Mouse (Mus musculus) retina, adult 2 months (tissue): ENCODE results near the gene Serpina9.

Experiments
- DNase-seq: peaks from one replicate; pipeline ENCODE4 v3.0.0-alpha.2; 2012; ENCODE audit warnings: low read depth, low spot score

Serpina9 gene

DNA sequence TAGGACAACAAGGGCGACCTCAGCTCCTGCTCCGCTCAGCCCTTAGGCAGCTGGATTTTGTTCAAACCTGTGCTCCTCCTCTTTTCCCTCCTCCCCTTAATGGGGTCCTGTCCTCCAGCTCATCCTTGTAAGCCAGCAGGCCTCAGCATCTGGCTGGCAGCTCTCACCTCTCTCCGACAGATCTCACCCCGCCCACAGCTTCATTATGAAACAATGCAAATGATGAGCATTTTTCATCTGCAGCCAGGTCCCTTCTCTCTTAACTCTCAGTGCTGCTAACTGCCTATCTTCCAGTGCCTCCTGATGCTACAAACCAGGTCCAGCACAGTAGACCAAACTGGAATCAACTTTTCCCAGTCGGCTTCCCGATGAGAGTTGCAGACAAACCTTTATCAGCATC, at the start of gene Serpina9:
Gene Serpina9 (minus strand): TSS at position 136 of the 400 bp plus-strand sequence.
- no peak for DNase-seq

DNA sequence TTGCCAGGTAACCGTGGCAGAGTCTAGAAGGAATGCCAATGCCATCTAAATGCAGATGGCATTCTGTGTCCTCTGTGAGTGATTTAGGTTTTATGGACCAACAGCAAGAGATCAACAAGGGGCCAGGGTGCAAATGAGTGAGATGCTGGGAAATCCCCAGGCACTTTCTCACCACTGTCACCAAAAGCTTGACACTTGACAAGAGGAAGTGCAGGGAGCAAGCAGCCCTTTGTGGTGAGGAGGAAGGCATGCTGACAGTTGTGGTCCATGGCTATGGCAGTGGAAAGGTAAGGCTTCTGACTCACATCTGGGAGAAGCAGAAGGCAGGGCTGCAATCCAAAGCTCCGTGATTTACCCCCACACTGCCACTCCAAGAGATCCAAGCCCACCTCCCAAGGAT, 48.3 kb upstream of the Serpina9 start:
- no peak for DNase-seq

DNA sequence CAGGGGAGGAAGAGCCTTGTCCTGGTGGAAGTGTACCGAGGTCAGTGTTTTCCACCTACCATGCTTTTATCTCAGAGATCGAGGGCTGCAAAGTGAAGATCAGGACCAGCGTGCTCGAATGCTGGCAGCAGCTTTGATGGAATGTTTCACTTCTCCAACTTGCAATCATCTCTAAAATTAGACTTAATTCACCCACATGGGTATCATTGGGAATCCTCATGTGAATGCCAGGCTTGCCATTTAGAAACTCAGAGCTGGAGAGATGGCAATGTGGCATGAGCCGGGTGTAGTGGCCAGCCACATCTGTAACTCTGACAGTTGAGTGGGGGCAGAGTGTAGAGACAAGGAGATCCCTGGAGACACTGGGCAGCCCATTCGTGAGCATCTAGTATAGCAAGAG, 46.6 kb upstream of the Serpina9 start:
- no peak for DNase-seq

DNA sequence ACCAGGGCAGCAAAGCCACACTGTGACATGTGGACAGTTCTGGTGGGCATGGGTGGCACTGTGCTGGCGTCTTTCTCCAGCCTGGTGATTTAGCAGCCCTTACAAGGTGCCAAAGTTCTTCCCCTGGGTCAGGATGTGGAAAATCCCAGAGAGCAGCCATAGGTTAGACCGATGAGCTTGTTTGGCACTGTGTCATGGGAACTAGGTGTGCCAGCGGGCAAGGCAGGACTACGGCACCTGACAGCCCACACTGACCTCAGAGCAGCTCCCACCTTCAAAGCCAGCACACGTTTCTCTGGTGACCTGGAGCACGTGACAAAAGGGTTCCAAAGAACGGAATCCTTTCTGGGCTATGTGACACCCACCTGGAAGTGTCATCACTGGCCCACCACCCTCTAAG, 44.0 kb upstream of the Serpina9 start:
- DNase-seq, result no peak

DNA sequence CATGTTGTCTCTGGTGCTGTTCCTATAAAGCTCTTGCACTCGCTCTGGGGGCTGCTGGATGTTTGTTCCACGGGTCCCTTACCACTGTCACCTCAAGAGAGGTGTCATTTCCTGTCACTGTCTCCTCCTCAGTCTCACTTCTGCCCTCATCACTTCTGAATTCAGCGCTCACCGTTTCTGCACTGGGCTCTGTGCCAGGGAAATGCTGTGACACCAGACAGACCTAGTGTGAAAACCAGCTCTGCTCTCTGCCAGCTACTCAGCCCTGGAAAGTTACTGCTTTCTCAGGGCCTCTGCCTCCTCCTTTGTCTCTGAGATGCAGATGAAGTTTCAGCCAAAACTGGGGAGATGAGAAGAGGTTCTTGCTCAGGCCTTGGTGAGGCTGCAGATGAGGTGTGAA, 43.5 kb upstream of the Serpina9 start:
- DNase-seq, result no peak

DNA sequence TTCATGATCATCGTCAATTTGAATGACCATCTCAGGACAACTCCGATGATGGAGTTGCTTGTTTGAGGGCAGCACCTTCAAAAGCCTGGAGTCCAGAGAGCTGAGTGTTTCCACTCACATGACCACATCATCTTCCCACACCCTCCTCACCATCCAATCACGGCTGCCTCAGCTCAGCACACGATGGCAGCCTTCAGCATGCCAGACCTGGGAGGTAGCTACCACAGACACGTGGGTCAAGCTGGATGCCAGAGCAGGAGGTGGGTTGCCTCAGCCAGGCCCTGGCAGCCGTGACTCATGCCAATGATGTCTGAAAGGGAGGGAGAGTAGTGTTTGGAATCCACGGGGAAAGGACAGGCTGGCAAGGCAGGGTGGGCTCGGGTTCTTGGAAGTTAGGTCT, 42.2 kb upstream of the Serpina9 start:
- no peak for DNase-seq

DNA sequence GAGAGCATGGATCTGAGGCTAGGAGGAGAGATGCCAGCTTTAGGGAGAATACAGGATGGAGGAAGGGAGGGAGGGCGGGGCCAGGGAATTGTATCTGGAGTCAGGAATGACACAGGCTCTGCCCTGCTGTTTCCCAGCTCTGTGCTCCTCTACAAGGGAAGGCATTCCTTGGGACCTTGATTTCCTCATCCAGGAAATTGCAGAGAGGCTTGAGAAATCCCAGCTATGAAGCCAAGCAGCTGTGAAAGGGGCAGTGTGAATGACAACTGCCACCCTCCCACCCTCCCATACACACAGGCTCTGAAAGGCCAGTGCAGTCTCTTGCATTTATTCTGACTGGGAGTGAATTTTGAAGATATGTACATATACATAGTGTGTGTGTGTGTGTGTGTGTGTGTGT, 40.4 kb upstream of the Serpina9 start:
- DNase-seq, result no peak

DNA sequence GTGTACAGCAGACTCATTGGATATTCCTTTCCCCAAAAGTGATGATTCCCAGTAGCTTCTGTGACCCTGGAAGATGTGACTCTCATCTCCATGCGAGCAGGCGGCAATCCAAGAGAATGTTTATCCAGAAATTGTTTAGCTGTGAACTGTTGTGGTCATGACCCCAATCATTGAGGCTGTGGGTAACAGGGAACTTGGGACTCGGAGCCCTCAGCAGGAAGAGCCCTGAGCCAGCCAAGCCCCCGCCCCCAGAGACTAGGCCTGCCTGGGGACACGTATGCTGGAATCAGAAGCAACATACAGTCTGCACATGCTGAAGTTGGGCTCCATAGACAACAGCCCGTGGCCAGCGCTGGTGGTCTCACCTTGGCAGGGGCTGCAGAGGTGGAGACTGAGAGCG, 32.2 kb upstream of the Serpina9 start:
- DNase-seq, result no peak

DNA sequence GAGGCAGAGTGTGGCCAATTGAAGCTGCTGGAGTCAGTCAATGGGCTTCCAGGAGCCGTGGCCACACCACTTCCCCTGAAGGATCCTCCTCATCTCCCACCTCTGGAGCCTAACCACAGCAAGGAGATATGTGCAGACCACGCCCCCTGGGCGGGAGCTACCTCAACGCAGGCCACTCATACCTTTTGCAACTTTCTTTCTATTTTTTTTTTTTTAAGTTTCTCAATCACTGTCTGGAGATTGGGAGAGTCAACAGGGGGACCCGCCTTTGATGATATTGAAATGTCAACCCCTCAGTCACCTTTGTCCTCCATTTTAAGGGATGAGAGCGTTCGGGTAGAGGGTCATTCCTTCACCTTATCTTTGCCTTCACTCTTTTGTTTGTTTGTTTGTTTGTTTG, 30.8 kb upstream of the Serpina9 start, which contains the start of gene Serpina12:
Gene Serpina12 (minus strand): TSS at position 101 of the 400 bp plus-strand sequence.
- DNase-seq, result no peak

DNA sequence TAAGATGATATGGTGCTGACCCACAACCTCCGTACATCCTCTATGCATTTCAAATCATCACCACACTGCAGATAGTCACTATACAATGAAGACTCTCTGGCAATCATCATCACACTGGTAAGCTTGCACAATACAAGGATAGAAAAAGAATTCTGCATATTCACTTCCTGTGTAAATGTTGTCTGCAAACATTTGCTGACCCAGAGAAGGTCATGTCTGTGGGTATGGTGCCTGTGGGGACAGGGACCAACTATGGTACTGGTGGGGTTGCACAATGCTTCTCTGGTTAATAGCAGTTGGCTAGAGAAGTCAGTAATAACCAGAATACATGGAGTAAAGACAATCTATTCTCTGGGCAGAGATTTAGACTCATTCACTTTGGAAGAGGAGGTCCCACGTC, 29.2 kb upstream of the Serpina9 start:
- no peak for DNase-seq

DNA sequence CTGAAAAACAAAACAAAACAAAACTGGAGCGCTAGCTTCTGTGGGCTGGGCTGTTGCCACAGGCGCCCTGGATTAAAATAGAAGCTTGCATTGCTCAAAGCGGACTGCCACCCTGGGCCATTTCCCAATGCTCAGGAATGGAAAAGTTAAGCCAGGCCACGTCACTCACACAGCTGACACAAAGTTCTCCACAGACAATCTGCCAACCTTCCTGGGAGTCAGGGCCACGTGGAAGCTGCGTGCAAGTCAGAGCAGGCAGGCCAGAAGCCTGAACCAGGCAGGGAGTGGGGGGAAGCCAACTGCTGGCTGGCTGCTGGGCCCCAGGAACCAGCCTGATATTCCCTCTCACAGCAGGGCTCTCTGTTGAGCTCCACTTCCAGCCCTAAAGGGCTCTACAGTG, 27.8 kb upstream of the Serpina9 start:
- no peak for DNase-seq

DNA sequence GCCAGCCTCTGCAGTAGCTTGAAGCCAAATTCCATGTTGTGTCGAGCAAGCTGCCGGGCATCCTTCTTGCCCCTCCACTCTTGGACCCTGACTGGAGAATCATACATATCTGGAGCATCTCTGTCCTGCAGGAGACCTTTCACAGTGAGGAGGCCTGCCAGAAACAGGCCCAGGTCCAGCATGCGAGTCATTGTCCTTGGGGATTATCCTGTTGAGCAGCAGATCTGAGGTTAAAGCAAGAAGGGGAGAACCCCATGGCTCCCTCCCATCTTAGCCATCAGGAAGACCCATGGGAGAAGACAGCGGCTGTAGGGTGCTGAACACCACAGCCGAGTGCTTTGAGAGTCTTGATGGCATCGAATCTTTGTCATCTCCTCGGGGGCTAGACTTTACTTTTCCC, 24.6 kb upstream of the Serpina9 start:
- no peak for DNase-seq

DNA sequence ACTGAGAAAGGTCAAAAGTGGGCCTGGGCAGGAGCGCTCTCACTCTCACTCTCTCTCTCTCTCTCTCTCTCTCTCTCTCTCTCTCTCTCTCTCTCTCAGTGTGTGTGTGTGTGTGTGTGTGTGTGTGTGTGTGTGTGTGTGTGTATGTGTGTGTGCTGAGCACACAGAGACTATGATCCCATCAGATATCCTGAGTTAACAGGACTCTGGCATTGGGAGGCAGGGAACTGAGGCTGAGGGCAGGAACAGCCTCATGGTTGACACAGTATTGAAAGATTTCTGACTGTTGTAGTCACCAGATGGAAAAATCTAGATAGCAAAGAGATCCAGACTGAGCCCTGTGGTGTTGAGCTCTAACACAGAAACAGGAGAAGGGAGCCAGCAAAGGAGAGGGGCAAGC, 20.2 kb upstream of the Serpina9 start:
- DNase-seq, result no peak

DNA sequence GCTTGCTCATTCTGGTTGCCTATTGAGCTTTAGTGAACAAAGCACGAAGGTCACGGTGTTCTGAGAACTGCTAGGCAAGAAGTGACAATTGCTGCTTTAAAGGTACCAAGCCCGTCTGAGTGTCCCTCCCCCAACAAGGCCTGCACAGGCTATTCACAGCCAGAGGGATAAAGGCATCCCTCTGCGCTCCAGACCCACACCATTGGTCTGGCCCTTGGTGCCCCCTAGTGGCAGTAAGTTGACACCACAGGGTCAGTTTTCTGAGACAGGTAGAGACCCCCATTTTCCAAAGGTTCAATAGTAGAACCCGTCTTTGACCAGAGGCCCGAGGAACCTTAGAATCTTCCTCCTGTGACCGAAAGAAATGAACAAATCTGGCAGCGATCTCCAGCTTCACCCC, 16.4 kb upstream of the Serpina9 start:
- no peak for DNase-seq

DNA sequence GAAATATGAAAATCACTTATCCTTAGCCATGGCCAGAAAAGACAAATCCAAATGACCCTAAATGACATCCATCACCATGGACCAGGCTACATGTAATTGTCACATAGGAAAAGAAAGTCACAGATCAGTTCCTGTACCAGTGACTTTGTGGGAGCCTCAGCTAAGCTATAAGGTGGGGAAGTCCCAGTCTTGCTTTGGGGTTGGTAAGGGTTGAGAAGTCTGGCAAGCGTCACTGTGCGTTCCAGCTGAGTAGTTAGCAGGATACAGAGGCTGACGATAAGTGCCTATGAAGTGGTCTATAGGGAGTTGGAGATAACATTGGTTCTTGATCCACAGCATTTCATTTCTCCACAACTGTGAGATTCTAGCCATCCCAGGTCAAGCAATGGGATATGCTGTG, 1.7 kb upstream of the Serpina9 start:
- DNase-seq, result no peak

DNA sequence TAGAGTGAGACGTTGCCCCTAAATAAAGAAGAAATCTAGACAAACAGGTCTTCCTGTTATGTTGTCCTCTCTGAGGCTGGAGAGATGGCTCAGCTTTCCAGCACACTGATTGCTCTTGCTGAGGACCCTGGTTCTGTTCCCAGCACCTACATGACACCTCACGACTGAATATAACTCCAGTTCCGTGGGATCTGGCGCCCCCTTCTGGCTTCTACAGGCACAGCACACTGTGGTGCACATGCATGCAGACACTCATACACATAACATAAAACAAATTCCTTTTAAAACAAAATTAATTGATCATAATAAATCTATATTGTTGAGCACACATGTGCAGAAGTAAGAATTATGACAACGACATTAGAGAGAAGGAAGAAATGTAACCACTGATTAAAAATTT, 8.9 kb downstream of the Serpina9 start:
- no peak for DNase-seq

DNA sequence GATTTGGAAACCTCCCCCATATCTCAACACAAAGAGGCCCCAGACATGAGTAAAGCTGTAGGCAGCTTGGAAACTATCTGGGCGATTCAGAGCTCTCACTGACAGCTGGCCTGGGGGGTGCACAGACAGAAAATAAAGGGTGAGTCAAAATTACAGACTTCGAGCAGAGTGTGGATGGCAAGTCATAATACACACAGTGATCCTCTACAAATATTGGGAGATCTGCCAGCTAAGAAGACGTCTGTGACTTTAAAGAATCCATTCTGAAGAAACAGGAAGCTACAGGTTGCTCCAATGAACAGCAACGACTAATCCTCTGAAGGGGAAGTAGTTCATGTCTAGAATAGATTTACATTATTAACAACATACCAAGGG, 10.3 kb downstream of the Serpina9 start:
- DNase-seq, result no peak

DNA sequence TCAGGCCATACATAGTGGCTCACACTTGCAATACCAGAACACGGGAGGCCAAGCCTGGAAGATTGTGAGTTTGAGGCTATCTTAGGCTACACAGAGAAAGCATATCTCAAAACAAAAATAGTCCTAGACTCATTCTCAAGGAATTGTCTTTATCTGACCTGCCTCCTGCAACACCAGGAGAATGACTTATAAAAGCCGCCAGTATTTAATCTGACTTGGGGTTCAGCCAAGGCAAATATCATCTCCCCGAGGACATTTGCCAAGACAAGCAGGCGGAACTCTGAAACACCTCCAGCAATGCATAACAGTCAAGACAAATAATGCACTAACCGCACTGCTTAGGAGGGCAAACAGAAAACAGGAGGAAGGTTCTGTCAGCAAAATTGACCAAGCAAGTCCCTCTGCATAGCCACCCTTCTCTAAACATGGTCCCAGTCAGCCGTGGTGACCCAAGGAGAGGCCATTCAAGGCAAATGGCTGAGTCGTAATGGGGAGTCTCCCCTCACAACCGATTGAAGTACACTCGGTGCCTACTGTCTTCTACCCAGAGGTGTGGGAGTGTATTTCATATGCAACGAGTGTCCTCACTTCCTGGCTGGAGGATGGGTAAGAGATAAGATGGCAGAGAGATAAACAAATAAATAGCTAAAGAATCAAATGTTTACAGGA, 10.9 kb downstream of the Serpina9 start:
- DNase-seq, result no peak

DNA sequence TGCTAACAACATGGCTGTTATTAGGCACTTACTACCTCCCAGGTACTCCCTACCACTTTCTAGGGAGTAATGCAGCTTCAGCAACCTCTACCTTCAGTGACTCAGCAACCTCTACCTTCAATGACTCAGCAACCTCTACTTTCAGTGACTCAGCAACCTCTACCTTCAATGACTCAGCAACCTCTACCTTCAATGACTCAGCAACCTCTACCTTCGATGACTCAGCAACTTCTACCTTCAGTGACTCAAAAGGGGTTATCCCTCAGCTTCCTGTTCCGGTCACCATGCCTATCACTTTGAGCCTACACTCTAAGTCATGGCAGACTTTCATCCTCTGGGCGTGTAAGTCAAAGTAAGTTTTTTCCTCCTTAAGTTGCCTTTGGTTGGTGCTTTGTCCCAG, 13.0 kb downstream of the Serpina9 start:
- no peak for DNase-seq

DNA sequence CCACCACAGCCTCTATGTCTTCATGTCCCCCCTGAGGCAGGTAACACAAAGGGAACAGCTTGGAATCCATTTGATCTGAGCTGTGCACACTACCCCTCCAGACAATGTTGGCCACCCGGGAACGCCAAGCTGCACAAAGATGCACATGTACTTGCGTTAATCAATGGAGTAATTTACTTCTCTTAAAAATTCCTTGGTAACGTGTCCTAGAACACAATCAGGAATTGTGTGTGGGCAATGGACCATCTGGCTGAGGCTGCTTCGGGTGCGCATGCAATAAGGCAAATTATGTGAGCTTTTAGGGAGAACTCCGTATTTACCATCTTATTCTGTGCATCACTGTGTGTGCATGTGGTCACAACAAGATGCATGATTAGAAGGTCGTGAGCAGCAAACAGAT, 13.9 kb downstream of the Serpina9 start:
- no peak for DNase-seq

DNA sequence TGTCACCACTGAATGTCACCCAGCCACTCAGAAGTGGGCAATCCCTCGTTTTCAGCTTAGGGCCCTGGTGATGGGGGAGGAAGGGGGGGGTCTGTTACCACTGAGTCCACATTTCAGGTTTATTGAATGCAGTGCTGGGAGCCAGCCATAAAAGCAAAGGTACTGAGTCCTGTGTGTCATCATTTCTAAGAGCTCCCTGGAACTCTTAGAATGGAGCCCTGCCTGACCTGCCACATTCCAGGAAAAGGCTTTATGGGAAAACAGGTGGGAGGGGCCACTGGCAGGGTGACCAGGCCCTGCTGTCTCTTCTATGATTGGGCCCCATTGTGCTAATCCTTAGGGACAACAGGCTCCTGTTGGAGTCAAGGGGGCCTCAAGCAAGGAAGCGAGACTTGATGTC, 17.0 kb downstream of the Serpina9 start:
- no peak for DNase-seq

DNA sequence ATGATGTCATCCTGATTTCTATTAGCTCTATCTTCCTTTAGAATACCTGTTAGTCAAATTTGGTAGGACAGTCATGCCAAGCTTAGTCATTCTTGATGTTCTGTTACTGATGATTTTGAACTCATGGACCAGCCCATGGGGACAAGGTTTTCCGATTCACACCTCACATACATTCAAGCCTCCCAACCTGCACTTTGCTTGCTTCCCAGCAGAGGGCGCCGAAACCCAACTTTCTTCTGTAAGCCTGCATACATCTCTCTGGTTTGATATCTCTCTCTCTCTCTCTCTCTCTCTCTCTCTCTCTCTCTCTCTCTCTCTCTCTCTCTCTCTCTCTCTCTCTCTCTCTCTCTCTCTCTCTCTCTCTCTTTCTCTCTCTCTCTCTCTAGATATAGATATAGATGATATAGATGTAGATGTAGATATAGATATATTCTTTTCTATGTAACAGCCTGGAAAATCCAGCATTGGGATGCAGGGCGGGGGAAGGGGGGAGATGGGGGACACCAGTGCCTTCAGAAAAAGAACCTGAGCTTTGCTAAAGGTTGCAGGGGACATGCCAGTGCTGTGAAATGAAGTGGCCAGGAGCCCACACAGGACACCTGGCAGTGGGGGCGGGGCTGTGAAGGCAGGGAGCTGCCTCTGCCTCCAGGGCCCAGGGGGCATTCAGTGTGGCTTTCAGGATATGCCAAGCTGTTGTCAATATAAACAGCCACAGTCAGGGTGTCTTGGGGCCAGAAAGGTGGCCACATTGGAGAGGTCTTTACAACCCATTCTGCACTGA, 18.1 kb downstream of the Serpina9 start:
- DNase-seq, result peak; percentile 26

DNA sequence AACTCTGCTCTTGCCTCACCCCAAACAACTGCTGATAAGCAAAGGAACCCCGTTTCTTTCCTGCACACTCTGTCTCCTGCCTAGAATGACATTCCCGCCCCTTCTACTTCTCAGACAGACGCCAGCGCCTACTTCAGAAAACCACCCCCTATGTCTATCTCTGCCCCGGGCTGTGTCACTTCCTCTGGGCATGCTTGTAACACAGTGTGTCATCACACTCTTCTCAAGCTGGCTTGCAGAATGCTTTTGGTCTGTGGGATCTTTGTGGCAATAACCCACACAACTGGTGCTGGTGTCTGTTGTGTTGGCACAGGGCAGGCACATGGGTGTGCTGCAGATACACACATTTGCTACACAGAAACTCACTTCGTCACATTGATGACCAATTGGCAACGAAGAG, 20.6 kb downstream of the Serpina9 start:
- DNase-seq, result no peak
